Mouse (Mus musculus) CH12.LX (cell line): Measurements from ENCODE around the gene Cntrob. TPM values are rescaled to one million over a fixed set of nuclear protein-coding genes. Genes with fewer than 3 reads are reported as not detected.
A peak's percentile ranks its signal among the peaks of the same experiment; 100 is the strongest.

ENCODE experiments used
- DNase-seq: peaks from one replicate; pipeline ENCODE4 v3.0.0-alpha.2; 2013; ENCODE audit errors: extremely low read depth
- H3K27ac ChIP-seq: 2 replicates; pipeline ENCODE4 v1.5.1; 2012; ENCODE audit warnings: low read depth, mild to moderate bottlenecking, control low read depth, moderate library complexity; ENCODE audit not compliant: insufficient read depth
- H3K27me3 ChIP-seq: replicated peaks from 2 replicates; pipeline ENCODE3; 2012; ENCODE audit warnings: inconsistent platforms
- H3K36me3 ChIP-seq, 2 experiments: replicated peaks in 1 of 2; 2 replicates each; pipeline versions ENCODE3 to v1.6.1; 2012; ENCODE audit warnings: inconsistent platforms in 1 of 2, low read length in 1 of 2, mild to moderate bottlenecking in 1 of 2, mixed read lengths in 1 of 2, moderate library complexity in 1 of 2; ENCODE audit not compliant: control insufficient read depth in 1 of 2, insufficient read depth in 1 of 2
- H3K4me1 ChIP-seq, 2 experiments: 2 replicates each; pipeline ENCODE4 v1.6.1; 2012; ENCODE audit warnings: inconsistent platforms in 1 of 2, moderate library complexity in 1 of 2; ENCODE audit not compliant: insufficient read depth in 2 of 2, control insufficient read depth in 1 of 2
- H3K4me2 ChIP-seq: 2 replicates; pipeline ENCODE4 v1.6.1; 2012; ENCODE audit warnings: low read depth, mild to moderate bottlenecking, control low read depth; ENCODE audit not compliant: poor library complexity, insufficient read depth, severe bottlenecking
- H3K4me3 ChIP-seq, 3 experiments: fragments of 150-350 bp in 1 of 3; sonication (generic) in 1 of 3; replicated peaks in 1 of 3; 2 replicates each; pipeline versions ENCODE3 to v1.5.1; 2011 to 2012; ENCODE audit warnings: low read depth in 2 of 3, low read length in 2 of 3, mild to moderate bottlenecking in 2 of 3, moderate library complexity in 2 of 3, control low read depth in 1 of 3, improper control_type of control experiment in 1 of 3, inconsistent platforms in 1 of 3, mixed read lengths in 1 of 3; ENCODE audit not compliant: poor library complexity in 1 of 3
- H3K79me2 ChIP-seq: replicated peaks from 2 replicates; pipeline ENCODE4 v1.6.1; 2012; ENCODE audit warnings: mild to moderate bottlenecking, moderate library complexity; ENCODE audit not compliant: control insufficient read depth, poor library complexity, insufficient read depth, severe bottlenecking; ENCODE audit errors: extremely low read depth
- H3K9ac ChIP-seq: 2 replicates; pipeline ENCODE4 v1.6.1; 2012; ENCODE audit warnings: low read depth, mild to moderate bottlenecking, control low read depth, moderate library complexity; ENCODE audit not compliant: insufficient read depth
- H3K9me3 ChIP-seq: replicated peaks from 2 replicates; pipeline ENCODE3; 2012; ENCODE audit warnings: low read length, inconsistent platforms, mixed read lengths
- BHLHE40 ChIP-seq: IDR thresholded peaks from 2 replicates; pipeline ENCODE4 v1.6.1; 2011; ENCODE audit warnings: mild to moderate bottlenecking, low read depth, low read length, improper control_type of control experiment
- CHD1 ChIP-seq: IDR thresholded peaks from 2 replicates; pipeline ENCODE4 v1.6.1; 2012; ENCODE audit warnings: low read depth, low read length, improper control_type of control experiment, inconsistent platforms
- CTCF ChIP-seq, 2 experiments: IDR thresholded peaks in 1 of 2; conservative IDR thresholded peaks in 1 of 2; 2 replicates each; pipeline ENCODE4 v1.5.1; 2011 to 2012; ENCODE audit warnings: low read depth in 2 of 2, low read length in 2 of 2, improper control_type of control experiment in 1 of 2, inconsistent platforms in 1 of 2, mild to moderate bottlenecking in 1 of 2, moderate library complexity in 1 of 2
- GABPA ChIP-seq: IDR thresholded peaks from 2 replicates; pipeline ENCODE4 v1.6.1; 2012; ENCODE audit warnings: low read depth, low read length, improper control_type of control experiment, inconsistent platforms; ENCODE audit not compliant: insufficient replicate concordance
- IRF4 ChIP-seq: IDR thresholded peaks from 2 replicates; pipeline ENCODE4 v1.6.1; 2014; ENCODE audit warnings: low read depth, mild to moderate bottlenecking, inconsistent platforms, low read length, improper control_type of control experiment
- JUN ChIP-seq: IDR thresholded peaks from 2 replicates; pipeline ENCODE4 v1.6.1; 2011; ENCODE audit warnings: low read depth, mild to moderate bottlenecking, low read length, improper control_type of control experiment, moderate library complexity; ENCODE audit not compliant: insufficient read depth
- KAT2A ChIP-seq: IDR thresholded peaks from 2 replicates; pipeline ENCODE4 v1.6.1; 2012; ENCODE audit warnings: low read length, improper control_type of control experiment, inconsistent platforms; ENCODE audit not compliant: insufficient replicate concordance
- MAFK ChIP-seq: IDR thresholded peaks from 2 replicates; pipeline ENCODE4 v1.6.1; 2011; ENCODE audit warnings: low read length, improper control_type of control experiment; ENCODE audit not compliant: insufficient replicate concordance
- MAX ChIP-seq: IDR thresholded peaks from 2 replicates; pipeline ENCODE4 v1.6.1; 2011; ENCODE audit warnings: low read length, improper control_type of control experiment
- MAZ ChIP-seq: IDR thresholded peaks from 2 replicates; pipeline ENCODE4 v1.6.1; 2012; ENCODE audit warnings: low read depth, mild to moderate bottlenecking, inconsistent platforms, low read length, improper control_type of control experiment, moderate library complexity
- MEF2A ChIP-seq: IDR thresholded peaks from 2 replicates; pipeline ENCODE4 v1.6.1; 2014; ENCODE audit warnings: low read depth, mild to moderate bottlenecking, inconsistent platforms, low read length, improper control_type of control experiment, borderline replicate concordance
- MXI1 ChIP-seq: IDR thresholded peaks from 2 replicates; pipeline ENCODE4 v1.6.1; 2011; ENCODE audit warnings: mild to moderate bottlenecking, low read depth, low read length, improper control_type of control experiment
- MYC ChIP-seq: IDR thresholded peaks from 2 replicates; pipeline ENCODE4 v1.6.1; 2011; ENCODE audit warnings: low read depth, mild to moderate bottlenecking, improper control_type of control experiment, low read length
- POLR2A ChIP-seq: IDR thresholded peaks from 2 replicates; pipeline ENCODE4 v1.6.1; 2011; ENCODE audit warnings: low read depth, mild to moderate bottlenecking, improper control_type of control experiment, low read length
- POLR2AphosphoS2 ChIP-seq: IDR thresholded peaks from 2 replicates; pipeline ENCODE4 v1.6.1; 2011; ENCODE audit warnings: low read depth, low read length, improper control_type of control experiment
- RCOR1 ChIP-seq: conservative IDR thresholded peaks from 2 replicates; pipeline ENCODE4 v1.6.1; 2012; ENCODE audit warnings: low read depth, mild to moderate bottlenecking, inconsistent platforms, low read length, improper control_type of control experiment
- SIN3A ChIP-seq: IDR thresholded peaks from 2 replicates; pipeline ENCODE4 v1.6.1; 2012; ENCODE audit warnings: low read length, improper control_type of control experiment, inconsistent platforms
- USF1 ChIP-seq: IDR thresholded peaks from 2 replicates; pipeline ENCODE4 v1.6.1; 2014; ENCODE audit warnings: low read depth, mild to moderate bottlenecking, inconsistent platforms, low read length, improper control_type of control experiment
- dilution Hi-C: fragments of 300-500 bp; cut with MboI; formaldehyde crosslinking; loops from 2 replicates; pipeline ENCODE4 v1.14.3; 2020; ENCODE audit warnings: low sequenced_read_pairs; ENCODE audit not compliant: extremely low pct_unique_long_range_greater_than_20kb, extremely low pct_ligation_motif_present
- in situ Hi-C: fragments of 300-500 bp; cut with MboI; formaldehyde crosslinking; loops from 3 replicates; pipeline ENCODE4 v1.14.3; 2019; ENCODE audit warnings: low sequenced_read_pairs, low pct_ligation_motif_present, low pct_unique_long_range_greater_than_20kb, mixed read lengths
- polyA plus RNA-seq: library from polyadenylated mRNA; unstranded; fragments of >175 nt; gene quantifications from 2 replicates; pipeline ENCODE4 v1.2.1, GENCODE M21; 2012; ENCODE audit warnings: low read depth; ENCODE audit not compliant: insufficient read length
- total RNA-seq, 2 experiments: library from RNA; depleted of rRNA; stranded (reverse); fragments of 300-350 nt in 1 of 2; fragments of >200 nt in 1 of 2; gene quantifications; 2 replicates each; pipeline ENCODE4 v1.2.3; 2012 to 2014

Gene Cntrob
- total and polyA plus RNA-seq, 3 experiments: 16.4 to 36.6 (median 18.9) TPM

DNA sequence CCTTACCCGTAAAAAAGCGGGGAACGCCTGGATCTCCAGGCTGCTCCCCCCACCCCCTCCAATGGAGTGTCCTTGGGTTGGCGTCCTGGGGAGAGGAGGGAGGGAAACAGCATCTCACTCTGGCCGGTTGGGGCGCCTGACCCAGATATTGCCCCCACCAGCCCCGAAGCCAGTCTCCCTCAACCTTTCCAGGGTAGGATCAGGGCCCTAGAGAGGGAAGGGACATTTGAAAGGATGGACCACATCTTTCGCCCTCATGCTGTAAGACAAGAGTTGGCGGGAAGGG lies 3.5 kb upstream of the Cntrob start:
- no peak overlapping the region for H3K4me3 ChIP-seq

GRCm38 (mm10) chr11:69326408-69327156 lies 3.0 kb upstream of the Cntrob start:
- H3K4me2 ChIP-seq: peak overlapping the region; percentile 90
- H3K9me3 ChIP-seq: no peaks in the 10 kb centered on the region
- H3K27me3 ChIP-seq: peaks cover 39% of the 10 kb centered on the region
- dilution Hi-C loops (no loop called here), in situ Hi-C loops (no loop called here)
- TF ChIP-seq MXI1 (0 out of 2 replicates have a peak, but pooled peaks have one; percentile 71), CTCF (conservative IDR thresholded peaks at IDR 0.05 in 1 of 2, IDR thresholded peaks at IDR 0.05 in 1 of 2; ENCODE audit: low read depth in 2 of 2, low read length in 2 of 2) (no peak), MAX (no peak; the same call in 1 of the 2 replicates), SIN3A (0 out of 2 replicates have a peak, but pooled peaks have one; percentile 28), MYC (0 out of 2 replicates have a peak, but pooled peaks have one; percentile 6), POLR2A (no peak), MAZ (peak; percentile 63; the same call in 1 of the 2 replicates), BHLHE40 (peak; percentile 14; the same call in 1 of the 2 replicates), CHD1 (no peak), IRF4 (no peak), KAT2A (no peak), JUN (no peak)
- H3K36me3 ChIP-seq: peaks cover 0 to 4% of the 10 kb centered on the region in 2 experiments
- H3K4me1 ChIP-seq: peaks cover 15 to 38% of the 10 kb centered on the region in 2 experiments
- no peak for DNase-seq
- H3K9ac ChIP-seq: peak overlapping the region; percentile 67
- H3K27ac ChIP-seq: no peak overlapping the region
- H3K4me3 ChIP-seq: peak overlapping the region; percentile 48 to 53 (median 49)
- no peaks in the 10 kb centered on the region for H3K79me2 ChIP-seq

More for the DNA sequence above, 3.5 kb upstream of the Cntrob start:
- no peak overlapping the region for H3K4me2 ChIP-seq
- DNase-seq: no peak
- no peak overlapping the region for H3K9ac ChIP-seq
- in situ Hi-C loops (no loop called here), dilution Hi-C loops (no loop called here)
- no peaks in the 10 kb centered on the region for H3K9me3 ChIP-seq
- peaks cover 0 to under 1% of the 10 kb centered on the region in 2 experiments for H3K36me3 ChIP-seq
- H3K27me3 ChIP-seq: peaks cover 39% of the 10 kb centered on the region
- H3K79me2 ChIP-seq: no peaks in the 10 kb centered on the region
- peaks cover 12 to 33% of the 10 kb centered on the region in 2 experiments for H3K4me1 ChIP-seq
- no peak overlapping the region for H3K27ac ChIP-seq
- no peak for TF ChIP-seq USF1
- TF ChIP-seq MAZ: no peak
- no peak for TF ChIP-seq GABPA
- no peak for TF ChIP-seq RCOR1
- no peak for TF ChIP-seq IRF4
- no peak for TF ChIP-seq POLR2AphosphoS2
- TF ChIP-seq MEF2A: no peak
- TF ChIP-seq MAFK: no peak
